Mouse (Mus musculus) layer of hippocampus, adult 2 months (tissue): Measurements from ENCODE around the gene Nkain4. TPM values are rescaled to one million over a fixed set of nuclear protein-coding genes. Genes with fewer than 3 reads are reported as not detected.

ENCODE experiments used
- DNase-seq, 2 experiments: peaks; one replicate each; pipeline ENCODE4 v3.0.0; 2022; ENCODE audit warnings: low spot score in 2 of 2
- H3K27ac ChIP-seq: fragments of 200-600 bp; 2 replicates; pipeline ENCODE4 v1.8.1; 2022
- H3K4me3 ChIP-seq: fragments of 200-600 bp; 2 replicates; pipeline ENCODE4 v1.8.1; 2022; ENCODE audit warnings: mild to moderate bottlenecking
- CTCF ChIP-seq: fragments of 200-600 bp; conservative IDR thresholded peaks from 2 replicates; pipeline ENCODE4 v1.8.1; 2022; ENCODE audit warnings: antibody characterized with exemption, mild to moderate bottlenecking, moderate library complexity
- total RNA-seq, 2 experiments: library from RNA; stranded (reverse); gene quantifications; 2 replicates each; pipeline ENCODE4 v1.2.3; 2021

Nkain4 gene
- total RNA-seq, 2 experiments from 2014 or later: 54.3 to 55.1 TPM

DNA sequence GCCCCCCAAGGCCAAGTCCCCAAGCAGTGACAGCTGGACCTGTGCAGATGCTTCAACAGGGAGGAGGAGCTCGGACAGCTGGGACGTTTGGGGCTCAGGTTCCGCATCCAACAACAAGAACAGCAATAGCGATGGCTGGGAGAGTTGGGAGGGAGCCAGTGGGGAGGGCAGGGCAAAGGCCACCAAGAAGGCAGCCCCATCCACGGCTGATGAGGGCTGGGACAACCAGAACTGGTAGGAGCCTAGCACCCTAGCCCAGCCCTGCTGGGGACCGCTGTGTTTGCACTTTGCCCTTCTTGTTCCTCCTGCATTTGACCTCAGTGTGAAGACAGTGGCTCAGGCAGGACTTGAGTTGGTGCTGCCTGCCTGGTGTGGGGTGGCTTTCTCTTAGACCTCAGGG lies 26.6 kb upstream of the Nkain4 start:
- no peak overlapping the region for H3K4me3 ChIP-seq
- DNase-seq: no peak
- no peak for TF ChIP-seq CTCF
- H3K27ac ChIP-seq: no peak overlapping the region

DNA sequence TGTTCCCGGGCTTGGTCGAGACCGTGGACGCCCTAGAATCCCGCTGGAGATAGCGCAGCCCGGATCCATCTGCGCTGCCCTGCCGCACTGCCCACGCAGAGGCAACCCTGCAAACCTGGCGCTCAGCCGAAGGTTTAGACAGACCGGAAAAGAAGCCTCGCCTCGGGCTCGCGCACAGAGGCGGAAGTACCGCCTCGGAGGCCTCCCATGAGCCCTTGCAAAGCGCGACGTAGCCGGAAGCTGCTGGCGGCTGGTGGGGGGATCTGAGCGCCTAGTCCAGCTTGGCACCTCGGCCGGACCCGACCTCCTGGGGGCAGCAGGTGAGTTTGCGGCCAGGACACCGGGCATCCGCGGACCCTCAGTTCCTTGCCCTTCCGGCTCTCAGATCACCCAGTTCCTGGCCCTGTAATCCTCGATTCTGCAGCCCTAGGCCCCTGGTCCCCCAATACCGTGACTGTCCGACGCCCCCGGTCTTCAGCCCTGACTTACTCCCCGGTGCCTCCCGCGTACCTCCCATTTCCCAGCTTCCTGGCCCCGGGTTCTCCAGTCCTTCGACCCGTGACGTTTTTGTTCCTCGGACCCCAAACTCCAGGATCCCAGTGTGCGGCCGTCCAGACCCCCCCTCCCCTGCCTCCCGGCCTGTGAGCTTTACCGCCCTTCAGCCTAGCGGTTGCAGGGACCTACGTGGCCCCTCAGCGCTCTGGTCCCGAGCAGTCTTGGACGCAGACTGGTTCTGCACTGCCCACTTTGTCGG lies 12.7 kb upstream of the Nkain4 start, which contains the start of gene Arfgap1:
Gene Arfgap1 (plus strand): TSS at position 216 of the 754 bp plus-strand sequence.
- peak; percentile 92 for DNase-seq
- H3K4me3 ChIP-seq: peak within 1 kb of the TSS; percentile 71
- peak within 1 kb of the TSS; percentile 96 for H3K27ac ChIP-seq
- TF ChIP-seq CTCF: no peak; the same call in 1 of the 2 replicates

DNA sequence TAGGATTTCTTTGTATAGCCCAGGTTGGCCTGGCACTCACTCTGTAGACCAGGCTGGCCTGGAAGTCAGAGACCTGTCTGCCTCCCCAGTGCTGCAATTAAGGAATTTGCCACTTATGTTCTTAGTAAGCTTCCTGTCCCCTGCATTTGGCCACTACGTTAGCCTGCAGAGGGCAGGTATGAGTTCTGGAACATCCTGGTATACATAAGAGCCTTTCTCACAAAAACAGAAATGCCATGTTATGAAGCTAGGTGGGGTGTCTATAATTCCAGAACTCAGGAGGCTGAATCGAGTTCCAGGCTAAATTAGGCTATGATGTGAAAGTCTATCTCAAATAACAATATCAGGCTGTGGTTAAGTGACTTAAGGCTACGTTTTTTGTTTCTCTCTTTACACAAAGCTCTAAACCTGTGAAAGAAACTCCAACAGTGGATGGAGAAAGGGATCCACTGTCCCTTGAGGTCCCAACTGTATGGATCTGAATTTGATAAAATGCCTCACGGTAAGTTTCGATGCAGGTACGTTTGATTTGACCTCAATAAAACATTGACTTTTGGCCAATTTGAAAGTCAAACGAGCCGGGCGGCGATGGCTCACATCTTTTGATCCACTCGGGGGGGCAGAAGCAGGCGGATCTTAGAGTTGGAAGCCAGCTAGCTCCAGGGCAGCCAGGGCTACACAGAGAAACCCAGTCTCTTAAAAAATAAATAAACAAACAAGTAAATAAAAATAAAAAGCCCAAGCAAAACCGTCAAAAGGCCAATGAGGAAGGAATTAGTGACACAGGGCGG lies 11.8 kb upstream of the Nkain4 start:
- Histone ChIP-seq H3K27ac (peak overlapping the region; percentile 96), H3K4me3 (peak overlapping the region; percentile 71)
- peak; percentile 76 for TF ChIP-seq CTCF
- DNase-seq: peak in 1 of 2 experiments; percentile 33

DNA sequence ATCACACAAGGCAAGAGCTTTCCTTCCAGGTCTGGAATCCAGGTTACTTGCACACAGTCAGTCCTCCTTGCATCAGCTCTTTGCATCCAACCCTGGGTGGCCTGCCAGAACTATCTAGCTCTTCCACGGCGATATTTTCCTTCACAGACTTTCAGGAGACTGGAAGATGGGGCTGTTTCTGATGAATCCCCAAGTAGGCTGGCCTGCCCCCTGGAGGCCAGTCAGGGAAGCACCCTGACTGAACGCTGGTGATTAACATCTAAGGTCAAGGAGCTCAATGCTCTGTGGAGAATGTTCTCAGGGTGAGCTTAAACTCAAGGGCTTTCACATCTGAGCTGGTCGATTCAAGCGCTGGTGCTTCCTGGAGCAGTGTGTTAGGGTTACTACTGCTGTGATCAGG lies 9.5 kb upstream of the Nkain4 start:
- H3K4me3 ChIP-seq: no peak overlapping the region
- peak; percentile 98 for TF ChIP-seq CTCF
- H3K27ac ChIP-seq: peak overlapping the region; percentile 16; the same call in 1 of the 2 replicates
- peak in 1 of 2 experiments; percentile 78 for DNase-seq

DNA sequence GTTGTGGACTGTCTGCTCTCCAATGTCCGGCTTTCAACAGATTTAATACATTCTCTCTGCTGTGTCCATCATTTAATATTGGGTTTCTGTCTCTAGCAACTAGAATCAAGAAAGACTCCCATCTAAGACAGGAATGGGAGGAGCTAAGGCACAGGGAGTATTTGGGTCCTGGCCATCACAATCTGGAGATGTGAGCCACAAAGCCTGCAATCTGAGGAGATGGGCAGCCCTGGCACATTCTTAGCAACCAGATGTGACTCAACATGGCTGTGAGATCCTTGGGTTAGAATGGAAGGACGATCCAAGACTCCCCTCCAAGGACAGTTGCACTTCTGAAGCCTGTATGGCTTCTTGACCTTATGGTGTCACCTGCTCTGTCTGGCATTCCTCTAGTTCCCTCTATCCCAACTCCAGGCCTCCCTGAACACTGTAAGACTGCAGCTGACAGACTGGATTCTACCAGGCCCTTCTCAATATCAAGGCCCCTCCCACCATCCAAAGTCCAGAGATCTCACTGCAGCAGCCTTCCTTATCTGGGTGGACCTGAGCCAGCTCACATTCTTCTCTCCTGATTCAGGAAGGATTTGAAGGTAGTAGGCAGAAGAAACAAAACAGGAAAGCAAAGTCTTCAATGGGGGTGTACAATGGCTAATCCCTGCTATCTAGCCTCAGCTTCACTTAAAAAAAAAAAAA lies 8.3 kb upstream of the Nkain4 start:
- no peak overlapping the region for H3K27ac ChIP-seq
- TF ChIP-seq CTCF: no peak
- no peak for DNase-seq

DNA sequence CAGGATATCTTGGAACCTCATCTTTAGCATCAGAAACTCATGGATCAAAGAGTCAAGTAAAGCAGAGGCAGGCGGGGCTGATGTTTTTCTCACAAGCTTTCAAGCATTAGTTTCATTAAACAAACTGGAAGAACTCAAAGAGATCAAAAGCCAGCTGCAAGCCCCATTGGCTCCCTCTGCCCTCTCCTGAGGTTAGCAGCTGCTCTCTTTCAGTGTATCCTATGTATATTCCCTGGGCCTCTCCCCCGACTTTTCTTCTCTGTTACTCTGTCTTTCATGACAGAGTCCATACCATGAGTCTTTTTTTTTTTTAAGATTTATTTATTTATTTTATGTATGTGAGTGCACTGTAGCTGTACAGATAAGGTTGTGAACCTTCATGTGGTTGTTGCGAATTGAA lies 5.7 kb upstream of the Nkain4 start:
- Histone ChIP-seq H3K4me3 (no peak overlapping the region), H3K27ac (no peak overlapping the region)
- TF ChIP-seq CTCF: no peak
- DNase-seq: no peak

More for the DNA sequence above, 8.3 kb upstream of the Nkain4 start:
- H3K4me3 ChIP-seq: no peak overlapping the region

DNA sequence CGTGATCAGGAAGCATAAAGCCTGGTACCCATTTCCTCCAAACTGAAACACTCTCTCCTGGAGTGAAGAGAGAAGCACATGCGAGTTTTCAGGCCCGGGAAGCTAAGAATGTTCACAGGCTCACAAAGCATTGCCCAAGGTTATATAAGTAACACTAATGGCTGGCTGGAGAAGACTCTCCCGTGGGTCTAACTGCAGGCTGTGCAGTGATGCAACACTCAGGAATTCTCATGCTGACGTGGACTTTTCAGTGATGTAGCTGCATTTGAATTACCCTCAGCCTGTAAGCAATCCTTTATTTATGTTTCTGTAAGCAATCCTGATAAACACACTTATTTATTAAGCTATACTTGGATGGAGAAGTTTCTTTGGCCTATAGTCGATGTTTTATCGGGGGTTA lies 5.1 kb upstream of the Nkain4 start:
- Histone ChIP-seq H3K27ac (no peak overlapping the region), H3K4me3 (no peak overlapping the region)
- TF ChIP-seq CTCF: no peak
- no peak for DNase-seq

DNA sequence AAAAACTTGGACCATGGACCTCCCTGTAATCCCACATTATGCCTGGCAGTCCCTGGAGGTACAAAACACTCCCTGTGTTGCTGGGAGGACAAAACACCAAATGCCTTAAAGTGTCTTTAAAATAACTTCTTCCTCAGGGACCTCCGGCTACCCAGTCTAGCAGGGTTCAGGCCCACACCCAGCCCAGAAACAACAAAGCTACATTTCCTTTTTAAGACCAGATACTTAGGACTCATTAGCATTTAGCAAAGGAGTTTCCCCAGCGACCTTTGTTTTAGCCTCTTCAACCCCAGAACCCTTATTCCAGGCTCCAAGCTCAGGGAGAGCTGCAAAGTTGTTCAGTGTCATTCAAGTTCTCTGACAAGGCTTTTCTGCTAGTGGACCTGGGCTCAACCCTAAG lies 861 bp downstream of the Nkain4 start:
- Histone ChIP-seq H3K4me3 (peak overlapping the region; percentile 80), H3K27ac (peak overlapping the region; percentile 97)
- no peak for DNase-seq
- TF ChIP-seq CTCF: no peak

DNA sequence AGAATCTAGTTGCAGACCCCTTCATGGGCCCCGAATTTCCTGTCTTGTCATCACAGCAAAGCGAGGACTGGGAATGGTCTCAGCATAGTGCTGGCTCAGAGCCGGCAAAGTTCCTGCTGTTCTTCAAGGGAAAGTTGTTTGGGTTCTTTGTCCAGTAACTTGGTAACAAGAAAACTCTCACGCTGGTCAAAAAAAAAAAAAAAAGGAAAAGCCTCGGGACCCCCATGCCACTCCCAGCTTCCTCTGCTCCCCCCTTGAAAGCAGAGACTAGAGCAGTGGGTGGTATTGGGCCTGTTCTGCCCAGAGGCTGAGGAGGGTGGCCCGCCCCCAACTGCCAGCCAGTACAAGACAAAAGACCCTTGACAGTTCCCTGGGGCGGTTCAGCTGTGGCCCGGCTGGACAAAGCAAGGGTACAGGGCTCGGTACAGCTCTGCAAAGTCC lies 1.7 kb downstream of the Nkain4 start:
- DNase-seq: peak; percentile 41 to 46

DNA sequence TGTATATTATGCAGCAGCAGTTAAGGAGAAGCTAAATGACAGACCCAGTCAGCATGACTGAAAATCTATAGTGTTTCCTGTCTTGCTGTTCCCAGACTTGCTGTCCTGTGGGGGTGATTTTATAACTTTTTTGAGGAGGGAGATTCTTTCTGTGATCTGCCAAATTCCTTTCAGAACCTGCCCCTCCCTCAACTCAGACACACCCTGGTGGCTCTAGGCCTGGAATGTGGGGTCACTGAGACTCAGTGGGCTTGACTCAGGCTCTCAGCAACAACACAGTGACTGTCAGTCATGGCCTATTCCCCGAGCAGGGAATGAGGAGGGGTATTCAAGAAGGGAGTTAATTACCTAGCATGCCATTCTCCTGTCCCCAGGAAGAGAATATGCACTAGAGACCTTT lies 4.6 kb downstream of the Nkain4 start:
- Histone ChIP-seq H3K27ac (no peak overlapping the region), H3K4me3 (no peak overlapping the region)
- no peak for DNase-seq
- no peak for TF ChIP-seq CTCF

More for the DNA sequence above, 1.7 kb downstream of the Nkain4 start:
- TF ChIP-seq CTCF: no peak
- peak overlapping the region; percentile 80; the same call in 1 of the 2 replicates for H3K4me3 ChIP-seq
- H3K27ac ChIP-seq: peak overlapping the region; percentile 97

DNA sequence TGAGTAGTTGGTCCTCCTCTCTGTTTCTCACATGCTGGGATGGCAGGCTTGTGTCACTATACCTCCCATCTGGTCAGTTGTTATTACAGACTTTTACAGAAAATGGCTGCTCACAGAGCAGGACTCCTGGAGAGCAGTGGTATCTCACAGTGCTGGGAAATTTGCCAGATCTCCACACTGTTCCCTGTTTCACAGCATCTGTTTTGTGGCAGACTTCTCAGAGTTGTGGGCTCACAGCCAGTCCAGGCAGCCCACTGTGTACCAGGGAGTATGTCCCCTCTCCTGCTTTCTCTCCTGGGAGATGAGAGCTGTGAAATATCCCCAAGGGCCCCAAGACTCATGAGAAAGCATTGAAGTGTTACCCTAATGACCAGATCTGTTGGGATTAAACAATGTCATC lies 12.6 kb downstream of the Nkain4 start:
- no peak for TF ChIP-seq CTCF
- Histone ChIP-seq H3K4me3 (no peak overlapping the region), H3K27ac (peak overlapping the region; percentile 53; the same call in 1 of the 2 replicates)
- peak; percentile 37 to 61 for DNase-seq

DNA sequence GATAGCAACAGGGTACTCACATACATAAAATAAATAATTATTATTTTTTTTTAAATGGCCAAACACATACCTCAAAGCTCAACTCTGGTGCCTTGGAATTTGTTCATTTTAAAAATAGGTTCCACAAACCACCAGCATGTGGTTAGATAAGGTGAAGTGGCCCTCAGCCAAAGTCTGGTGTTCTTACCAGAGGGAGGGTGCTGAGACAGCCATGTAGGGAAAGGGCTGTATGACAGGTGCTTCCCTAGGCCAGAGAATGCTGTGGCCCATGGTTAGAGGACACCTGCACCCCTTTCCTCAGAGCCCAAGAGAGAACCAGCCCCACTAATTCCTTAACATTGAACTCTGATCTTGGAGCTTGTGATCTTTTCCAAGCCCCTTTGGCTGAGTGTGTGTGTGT lies 14.3 kb downstream of the Nkain4 start:
- no peak for DNase-seq
- Histone ChIP-seq H3K4me3 (no peak overlapping the region), H3K27ac (no peak overlapping the region)
- no peak for TF ChIP-seq CTCF

DNA sequence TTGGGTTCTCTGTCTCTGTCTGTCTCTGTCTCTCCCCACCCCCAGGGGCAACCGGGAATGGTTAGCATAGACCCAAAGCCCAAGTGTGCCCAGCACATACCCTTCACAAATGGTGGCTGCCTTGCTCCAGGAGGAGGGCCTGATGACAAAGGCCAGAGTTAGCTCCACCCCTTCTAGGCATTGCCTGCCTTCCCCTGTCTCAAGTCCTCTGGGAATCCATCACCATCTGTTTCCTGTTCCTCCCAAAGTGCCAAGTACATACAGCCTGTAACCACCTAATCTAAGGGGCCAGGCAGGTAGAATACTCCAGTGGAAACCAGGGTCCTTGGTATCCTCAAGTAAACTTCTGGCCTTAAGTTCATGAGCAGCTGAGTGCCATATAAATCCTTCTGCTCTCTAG lies 22.1 kb downstream of the Nkain4 start:
- no peak for DNase-seq
- no peak for TF ChIP-seq CTCF
- Histone ChIP-seq H3K4me3 (no peak overlapping the region), H3K27ac (no peak overlapping the region)
